Mouse (Mus musculus) myocyte (in vitro differentiated cells): ENCODE data around the gene Tmem230.

Source experiments
- CEBPB ChIP-seq: IDR thresholded peaks from 2 replicates; pipeline ENCODE4 v1.6.1; 2011; ENCODE audit warnings: mild to moderate bottlenecking, moderate library complexity; ENCODE audit not compliant: poor library complexity, insufficient read depth, severe bottlenecking
- E2F4 ChIP-seq: IDR thresholded peaks from one replicate; pipeline ENCODE4 v1.6.1; 2011; ENCODE audit warnings: mild to moderate bottlenecking, control low read depth, moderate library complexity; ENCODE audit not compliant: insufficient read depth
- POLR2A ChIP-seq: IDR thresholded peaks from one replicate; pipeline ENCODE4 v1.6.1; 2011; ENCODE audit warnings: low read depth, mild to moderate bottlenecking, control low read depth, moderate library complexity; ENCODE audit not compliant: insufficient read length
- SRF ChIP-seq: IDR thresholded peaks from one replicate; pipeline ENCODE4 v1.6.1; 2011; ENCODE audit warnings: low read depth; ENCODE audit not compliant: control insufficient read depth, insufficient read length
- TCF12 ChIP-seq: IDR thresholded peaks from one replicate; pipeline ENCODE4 v1.6.1; 2011; ENCODE audit warnings: mild to moderate bottlenecking, control low read depth; ENCODE audit not compliant: poor library complexity, insufficient read depth, severe bottlenecking
- USF1 ChIP-seq: IDR thresholded peaks from one replicate; pipeline ENCODE4 v1.6.1; 2011; ENCODE audit warnings: low read depth, mild to moderate bottlenecking, control low read depth, moderate library complexity

DNA sequence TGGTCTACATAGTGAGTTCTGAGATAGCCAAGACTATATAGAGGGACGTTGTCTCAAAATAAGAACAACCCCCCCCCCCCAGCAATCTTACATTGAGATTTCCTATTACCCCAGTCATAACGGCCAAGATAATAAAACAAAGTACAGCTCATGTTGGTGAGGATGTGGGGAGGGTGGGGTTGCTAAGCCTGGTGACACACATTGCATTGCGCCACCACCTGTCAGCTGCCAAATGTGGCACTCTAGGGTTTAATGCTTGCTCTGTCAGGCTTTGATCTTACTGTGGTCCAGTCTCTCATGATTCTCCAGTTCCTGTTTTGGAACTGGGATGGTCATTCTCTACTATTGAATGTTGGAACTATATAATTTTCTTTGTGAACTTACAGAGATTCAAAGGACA is 43.8 kb downstream of the Tmem230 start:
- no peak for TF ChIP-seq POLR2A
- TF ChIP-seq SRF, result peak; percentile 16
- no peak for TF ChIP-seq USF1
- TF ChIP-seq TCF12, result peak; percentile 65
- TF ChIP-seq E2F4, result no peak
- peak; percentile 92 for TF ChIP-seq CEBPB
